Mouse (Mus musculus) cortical plate, adult 2 months (tissue): ENCODE results near the gene Gcnt3.

ENCODE experiments used
- CTCF ChIP-seq: fragments of 200-500 bp; IDR thresholded peaks from 2 replicates; pipeline ENCODE4 v1.5.1; 2011; ENCODE audit warnings: mild to moderate bottlenecking, control low read depth, low read length; ENCODE audit not compliant: insufficient read depth; ENCODE audit errors: extremely low read depth
- POLR2A ChIP-seq: fragments of 200-500 bp; IDR thresholded peaks from 2 replicates; pipeline ENCODE4 v1.6.1; 2011; ENCODE audit warnings: mild to moderate bottlenecking, low read length, control low read depth; ENCODE audit not compliant: insufficient read depth; ENCODE audit errors: extremely low read depth

GRCm38 (mm10) chr9:70032167-70032566 lies 5.7 kb downstream of the Gcnt3 start:
- TF ChIP-seq POLR2A: no peak
- no peak for TF ChIP-seq CTCF
